Mouse (Mus musculus) frontal cortex, postnatal 14 days (tissue): ENCODE data around the gene Mapkapk3.
"Not testable (repeated sequence)": the region's sequence is repeated elsewhere in the genome, so short reads cannot be mapped to it uniquely, and the experiment has no call there.

Experiments used
- DNase-seq, 2 experiments: peaks; one replicate each; pipeline ENCODE4 v3.0.0; 2022; ENCODE audit warnings: low spot score in 2 of 2

Mapkapk3 gene

GRCm38 (mm10) chr9:107307099-107307872 lies 17.6 kb upstream of the Mapkapk3 start:
- DNase-seq = no peak

- not testable (repeated sequence) for DNase-seq
Measured at GRCm38 (mm10) chr9:107306673-107307072, 17.0 kb upstream of the Mapkapk3 start.

GRCm38 (mm10) chr9:107305601-107306542 lies 16.2 kb upstream of the Mapkapk3 start:
- DNase-seq = no peak

GRCm38 (mm10) chr9:107305012-107305411 lies 15.3 kb upstream of the Mapkapk3 start:
- no peak for DNase-seq

GRCm38 (mm10) chr9:107304383-107304782 lies 14.7 kb upstream of the Mapkapk3 start:
- DNase-seq = no peak

- DNase-seq = no peak
Measured at GRCm38 (mm10) chr9:107303900-107304299, 14.2 kb upstream of the Mapkapk3 start.

GRCm38 (mm10) chr9:107303121-107303820 lies 13.6 kb upstream of the Mapkapk3 start:
- DNase-seq = no peak

- DNase-seq = no peak
Measured at GRCm38 (mm10) chr9:107302592-107302991, 12.9 kb upstream of the Mapkapk3 start.

GRCm38 (mm10) chr9:107301554-107302331 lies 12.1 kb upstream of the Mapkapk3 start:
- no peak for DNase-seq

GRCm38 (mm10) chr9:107300224-107300973 lies 10.7 kb upstream of the Mapkapk3 start:
- no peak for DNase-seq

GRCm38 (mm10) chr9:107299783-107300182 lies 10.1 kb upstream of the Mapkapk3 start:
- DNase-seq = no peak

GRCm38 (mm10) chr9:107298876-107299275 lies 9.2 kb upstream of the Mapkapk3 start:
- DNase-seq = no peak

- DNase-seq = no peak
Measured at GRCm38 (mm10) chr9:107298059-107298780, 8.5 kb upstream of the Mapkapk3 start.

GRCm38 (mm10) chr9:107297658-107298057 lies 8.0 kb upstream of the Mapkapk3 start:
- no peak for DNase-seq

- no peak for DNase-seq
Measured at GRCm38 (mm10) chr9:107297059-107297458, 7.4 kb upstream of the Mapkapk3 start.

- DNase-seq = peak; percentile 88 to 93
Measured at GRCm38 (mm10) chr9:107296501-107296965, 6.9 kb upstream of the Mapkapk3 start.

GRCm38 (mm10) chr9:107296041-107296440 lies 6.4 kb upstream of the Mapkapk3 start:
- DNase-seq = no peak

GRCm38 (mm10) chr9:107296016-107296040 lies 6.2 kb upstream of the Mapkapk3 start, which contains the start of gene Cish:
Gene Cish (plus strand): TSS chr9:107296026.
- DNase-seq = no peak

- DNase-seq = no peak
Measured at GRCm38 (mm10) chr9:107295616-107296015, 5.9 kb upstream of the Mapkapk3 start.

- peak in 1 of 2 experiments; percentile 71 for DNase-seq
Measured at GRCm38 (mm10) chr9:107294249-107294648, 4.6 kb upstream of the Mapkapk3 start.
